Mouse (Mus musculus): Measurements from ENCODE around the gene Gpr62. TPM values are rescaled to one million over a fixed set of nuclear protein-coding genes. Genes with fewer than 3 reads are reported as not detected.

The Gpr62 gene
- polyA plus RNA-seq, 1 experiment from 2014 or later: 0.11 TPM

- H3K36me3 ChIP-seq: peaks cover 75% of the 10 kb centered on the region
- no peaks in the 10 kb centered on the region for H3K27me3 ChIP-seq (ENCODE audit: low read depth, poor library complexity, severe bottlenecking)
- no peak overlapping the region for H3K4me3 ChIP-seq
- no peak for DNase-seq (ENCODE audit: low spot score)
- H3K9me3 ChIP-seq (replicated peaks): no peaks in the 10 kb centered on the region
- 94% methylated on average over 13 of the region's 13 CpGs for WGBS
- no peak overlapping the region for H3K27ac ChIP-seq (replicated peaks)
- H3K4me1 ChIP-seq: peaks cover 17% of the 10 kb centered on the region
Measured at GRCm38 (mm10) chr9:106481676-106482075, 15.9 kb upstream of the Gpr62 start.

DNA sequence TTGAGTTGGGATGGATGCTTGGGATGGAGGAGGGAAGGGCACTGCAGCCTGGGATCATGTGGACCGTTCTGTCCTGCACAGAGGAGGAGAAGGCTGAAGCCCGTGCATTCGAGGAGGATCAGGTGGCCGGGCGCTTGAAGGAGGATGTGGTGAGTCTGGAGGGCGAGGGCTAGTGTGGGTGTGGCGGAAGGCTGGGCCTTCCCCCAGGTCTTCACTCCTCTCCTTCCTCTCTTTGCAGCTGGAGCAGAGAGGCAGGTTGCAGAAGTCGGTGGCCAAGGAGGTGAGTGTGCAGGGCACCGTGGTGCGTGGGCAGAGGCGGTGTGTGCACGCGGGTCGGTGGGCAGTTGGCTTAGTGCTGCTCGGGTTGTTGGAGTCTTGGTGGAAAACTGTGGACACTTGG lies 15.3 kb upstream of the Gpr62 start:
- Histone ChIP-seq H3K4me1 (peaks cover 23% of the 10 kb centered on the region), H3K36me3 (peaks cover 70% of the 10 kb centered on the region)
- WGBS: 97% methylated on average over 15 of the region's 15 CpGs

DNA sequence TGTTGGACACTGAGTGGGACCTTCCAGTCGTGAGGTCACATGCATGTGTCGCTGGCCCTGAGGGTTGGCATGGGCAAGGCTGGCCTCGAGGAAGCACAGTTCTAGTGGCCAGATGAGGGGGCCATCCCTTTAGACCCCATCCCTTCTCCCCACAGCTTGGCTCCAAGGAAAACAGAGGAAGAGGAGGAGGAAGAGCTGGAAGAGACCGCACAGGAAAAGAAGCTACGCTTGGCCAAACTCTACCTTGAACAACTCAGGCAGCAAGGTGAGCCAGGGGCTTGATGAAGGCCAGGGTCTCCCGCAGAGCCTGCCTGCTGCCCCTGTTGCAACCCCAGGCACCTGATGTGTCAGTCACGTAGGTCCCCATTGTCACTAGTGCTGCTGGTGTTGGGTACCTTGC lies 14.8 kb upstream of the Gpr62 start:
- no peaks in the 10 kb centered on the region for H3K9me3 ChIP-seq (replicated peaks)
- H3K27ac ChIP-seq (replicated peaks): no peak overlapping the region
- no peak overlapping the region for H3K4me3 ChIP-seq
- 95% methylated on average over 7 of the region's 7 CpGs for WGBS
- peaks cover 65% of the 10 kb centered on the region for H3K36me3 ChIP-seq
- peaks cover 28% of the 10 kb centered on the region for H3K4me1 ChIP-seq
- no peak for DNase-seq (ENCODE audit: low spot score)
- H3K27me3 ChIP-seq (ENCODE audit: low read depth, poor library complexity, severe bottlenecking): no peaks in the 10 kb centered on the region

More for the DNA sequence above, 15.3 kb upstream of the Gpr62 start:
- no peak overlapping the region for H3K4me3 ChIP-seq
- H3K27me3 ChIP-seq (ENCODE audit: low read depth, poor library complexity, severe bottlenecking): no peaks in the 10 kb centered on the region
- H3K27ac ChIP-seq (replicated peaks): no peak overlapping the region
- no peak for DNase-seq (ENCODE audit: low spot score)
- no peaks in the 10 kb centered on the region for H3K9me3 ChIP-seq (replicated peaks)

- DNase-seq (ENCODE audit: low spot score): no peak
- H3K36me3 ChIP-seq: peaks cover 40% of the 10 kb centered on the region
- WGBS: 86% methylated on average over 9 of the region's 9 CpGs
- no peak overlapping the region for H3K27ac ChIP-seq (replicated peaks)
- no peaks in the 10 kb centered on the region for H3K9me3 ChIP-seq (replicated peaks)
- H3K4me3 ChIP-seq: peak overlapping the region; percentile 84
- H3K27me3 ChIP-seq (ENCODE audit: low read depth, poor library complexity, severe bottlenecking): peaks cover 3% of the 10 kb centered on the region; the same call in 1 of the 2 replicates
- peaks cover 51% of the 10 kb centered on the region for H3K4me1 ChIP-seq
Measured at GRCm38 (mm10) chr9:106478101-106478500, 12.4 kb upstream of the Gpr62 start.

- Histone ChIP-seq H3K4me3 (peak overlapping the region; percentile 84), H3K36me3 (peaks cover 36% of the 10 kb centered on the region), H3K27ac (replicated peaks) (peak overlapping the region; percentile 80), H3K4me1 (peaks cover 56% of the 10 kb centered on the region), H3K27me3 (ENCODE audit: low read depth, poor library complexity, severe bottlenecking) (peaks cover 7% of the 10 kb centered on the region; the same call in 1 of the 2 replicates), H3K9me3 (replicated peaks) (no peaks in the 10 kb centered on the region)
- WGBS: 9% methylated on average over 16 of the region's 16 CpGs
- DNase-seq (ENCODE audit: low spot score): no peak
Measured at GRCm38 (mm10) chr9:106477649-106478048, 11.9 kb upstream of the Gpr62 start.

- H3K27ac ChIP-seq (replicated peaks): peak within 1 kb of the TSS; percentile 80
- H3K4me3 ChIP-seq: peak within 1 kb of the TSS; percentile 84
- under 1% methylated on average over 41 of the region's 41 CpGs for WGBS
- H3K36me3 ChIP-seq: peaks cover 31% of the 10 kb centered on the region
- peaks cover 7% of the 10 kb centered on the region; the same call in 1 of the 2 replicates for H3K27me3 ChIP-seq (ENCODE audit: low read depth, poor library complexity, severe bottlenecking)
- peak; percentile 99 for DNase-seq (ENCODE audit: low spot score)
- H3K9me3 ChIP-seq (replicated peaks): no peaks in the 10 kb centered on the region
- H3K4me1 ChIP-seq: peaks cover 62% of the 10 kb centered on the region
Measured at GRCm38 (mm10) chr9:106476924-106477484, 11.3 kb upstream of the Gpr62 start, which contains the start of gene Parp3. Parp3 (minus strand) TSS chr9:106476949.

DNA sequence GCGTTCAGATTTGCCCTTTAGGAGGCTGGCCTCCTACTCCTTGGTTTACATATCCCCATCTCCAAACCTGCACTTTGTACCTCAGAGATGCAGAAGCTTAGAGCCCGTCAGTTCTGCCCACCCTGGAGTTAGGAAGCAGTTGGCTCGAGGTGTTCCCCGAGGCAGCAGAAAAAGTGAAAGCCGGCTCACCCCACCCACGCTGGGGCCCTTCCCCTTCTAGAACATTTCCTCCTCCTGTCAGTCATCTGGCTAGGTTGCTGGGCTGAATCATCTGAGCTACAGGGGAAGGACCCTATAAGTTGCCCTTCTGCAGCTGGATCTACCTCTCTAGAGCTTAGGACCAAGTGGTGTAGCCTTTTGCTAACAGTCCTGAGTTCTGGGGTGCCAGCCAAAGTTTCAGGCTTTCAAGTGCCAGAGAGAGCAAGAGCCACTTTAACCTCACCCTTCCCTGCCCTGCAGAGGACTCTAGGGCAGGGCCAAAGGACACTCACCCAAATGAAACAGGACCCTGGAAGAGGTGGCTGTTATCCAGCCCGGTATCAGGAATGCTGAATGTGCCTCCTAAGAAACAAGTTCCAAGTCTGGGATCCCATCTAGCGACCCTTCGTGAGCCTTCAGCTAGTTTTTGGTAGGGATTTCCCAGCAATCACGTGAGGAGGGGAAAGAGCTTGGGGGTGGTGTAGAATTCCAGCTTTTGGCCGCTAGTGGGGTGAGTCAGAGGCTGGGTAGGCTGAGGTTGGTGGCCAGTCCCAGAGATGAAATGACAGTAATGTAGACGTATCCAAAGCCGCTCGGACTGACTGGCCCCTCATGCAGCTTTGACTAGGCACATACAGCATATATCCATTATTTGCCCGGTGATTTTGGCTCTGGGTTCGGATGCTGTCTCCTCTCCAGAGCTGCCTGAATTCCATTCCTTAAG lies 10.5 kb upstream of the Gpr62 start:
- peaks cover 70% of the 10 kb centered on the region for H3K4me1 ChIP-seq
- peak overlapping the region; percentile 80 for H3K27ac ChIP-seq (replicated peaks)
- no peak for DNase-seq (ENCODE audit: low spot score)
- H3K36me3 ChIP-seq: peaks cover 24% of the 10 kb centered on the region
- H3K9me3 ChIP-seq (replicated peaks): no peaks in the 10 kb centered on the region
- 40% methylated on average over 16 of the region's 16 CpGs for WGBS
- peak overlapping the region; percentile 84 for H3K4me3 ChIP-seq
- H3K27me3 ChIP-seq (ENCODE audit: low read depth, poor library complexity, severe bottlenecking): peaks cover 9% of the 10 kb centered on the region

- peaks cover 18% of the 10 kb centered on the region for H3K36me3 ChIP-seq
- peaks cover 14% of the 10 kb centered on the region for H3K27me3 ChIP-seq (ENCODE audit: low read depth, poor library complexity, severe bottlenecking)
- WGBS: 92% methylated on average over 10 of the region's 10 CpGs
- peak within 1 kb of the TSS; percentile 84 for H3K27ac ChIP-seq (replicated peaks)
- H3K4me3 ChIP-seq: peak within 1 kb of the TSS; percentile 84
- peaks cover 72% of the 10 kb centered on the region for H3K4me1 ChIP-seq
- no peaks in the 10 kb centered on the region for H3K9me3 ChIP-seq (replicated peaks)
- no peak for DNase-seq (ENCODE audit: low spot score)
Measured at GRCm38 (mm10) chr9:106475663-106476001, 9.9 kb upstream of the Gpr62 start, which contains the start of gene Rrp9. Rrp9 (plus strand) TSS chr9:106475963.

GRCm38 (mm10) chr9:106475046-106475445 lies 9.3 kb upstream of the Gpr62 start:
- H3K9me3 ChIP-seq (replicated peaks): no peaks in the 10 kb centered on the region
- H3K4me1 ChIP-seq: peaks cover 72% of the 10 kb centered on the region
- H3K27me3 ChIP-seq (ENCODE audit: low read depth, poor library complexity, severe bottlenecking): peaks cover 14% of the 10 kb centered on the region
- WGBS: 73% methylated on average over 7 of the region's 7 CpGs
- DNase-seq (ENCODE audit: low spot score): no peak
- peaks cover 12% of the 10 kb centered on the region for H3K36me3 ChIP-seq
- peak overlapping the region; percentile 84 for H3K27ac ChIP-seq (replicated peaks)
- peak overlapping the region; percentile 24; the same call in 1 of the 2 replicates for H3K4me3 ChIP-seq

- DNase-seq (ENCODE audit: low spot score): peak; percentile 85
- WGBS: 6% methylated on average over 6 of the region's 6 CpGs
- peaks cover 6% of the 10 kb centered on the region for H3K36me3 ChIP-seq
- H3K27ac ChIP-seq (replicated peaks): peak overlapping the region; percentile 84
- peak overlapping the region; percentile 26 for H3K4me3 ChIP-seq
- peaks cover 14% of the 10 kb centered on the region for H3K27me3 ChIP-seq (ENCODE audit: low read depth, poor library complexity, severe bottlenecking)
- peaks cover 78% of the 10 kb centered on the region for H3K4me1 ChIP-seq
- H3K9me3 ChIP-seq (replicated peaks): no peaks in the 10 kb centered on the region
Measured at GRCm38 (mm10) chr9:106474456-106474855, 8.7 kb upstream of the Gpr62 start.

DNA sequence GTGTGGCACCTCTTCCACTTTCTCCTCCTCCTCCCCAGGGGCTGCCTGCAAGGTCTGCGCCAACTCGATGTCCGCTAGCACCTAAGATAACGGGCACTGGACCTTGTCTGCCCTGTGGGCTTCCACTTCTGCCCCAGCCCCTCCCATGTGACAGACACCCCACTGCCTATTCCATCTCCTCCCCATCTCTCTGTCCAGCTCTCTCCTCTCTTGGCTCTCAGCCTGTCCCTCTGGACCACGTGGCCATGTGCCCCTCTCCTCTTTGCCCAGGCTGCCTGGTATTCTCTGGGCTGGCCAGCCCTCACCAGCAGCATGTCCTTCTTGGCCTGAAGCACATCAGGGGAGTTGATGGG lies 8.0 kb upstream of the Gpr62 start:
- Histone ChIP-seq H3K27me3 (ENCODE audit: low read depth, poor library complexity, severe bottlenecking) (peaks cover 14% of the 10 kb centered on the region), H3K4me1 (peaks cover 79% of the 10 kb centered on the region), H3K36me3 (no peaks in the 10 kb centered on the region), H3K9me3 (replicated peaks) (no peaks in the 10 kb centered on the region), H3K27ac (replicated peaks) (peak overlapping the region; percentile 84), H3K4me3 (no peak overlapping the region)
- DNase-seq (ENCODE audit: low spot score): no peak
- 76% methylated on average over 5 of the region's 5 CpGs for WGBS

GRCm38 (mm10) chr9:106473081-106473752 lies 7.5 kb upstream of the Gpr62 start:
- H3K27me3 ChIP-seq (ENCODE audit: low read depth, poor library complexity, severe bottlenecking): peaks cover 14% of the 10 kb centered on the region
- no peak overlapping the region for H3K4me3 ChIP-seq
- no peak for DNase-seq (ENCODE audit: low spot score)
- H3K27ac ChIP-seq (replicated peaks): no peak overlapping the region
- no peaks in the 10 kb centered on the region for H3K36me3 ChIP-seq
- 93% methylated on average over 16 of the region's 16 CpGs for WGBS
- no peaks in the 10 kb centered on the region for H3K9me3 ChIP-seq (replicated peaks)
- peaks cover 76% of the 10 kb centered on the region for H3K4me1 ChIP-seq

All from midbrain, embryonic 10.5 days (tissue).